8 mouse cellular contexts compared by ENCODE assay signal in the genomic region with DNA sequence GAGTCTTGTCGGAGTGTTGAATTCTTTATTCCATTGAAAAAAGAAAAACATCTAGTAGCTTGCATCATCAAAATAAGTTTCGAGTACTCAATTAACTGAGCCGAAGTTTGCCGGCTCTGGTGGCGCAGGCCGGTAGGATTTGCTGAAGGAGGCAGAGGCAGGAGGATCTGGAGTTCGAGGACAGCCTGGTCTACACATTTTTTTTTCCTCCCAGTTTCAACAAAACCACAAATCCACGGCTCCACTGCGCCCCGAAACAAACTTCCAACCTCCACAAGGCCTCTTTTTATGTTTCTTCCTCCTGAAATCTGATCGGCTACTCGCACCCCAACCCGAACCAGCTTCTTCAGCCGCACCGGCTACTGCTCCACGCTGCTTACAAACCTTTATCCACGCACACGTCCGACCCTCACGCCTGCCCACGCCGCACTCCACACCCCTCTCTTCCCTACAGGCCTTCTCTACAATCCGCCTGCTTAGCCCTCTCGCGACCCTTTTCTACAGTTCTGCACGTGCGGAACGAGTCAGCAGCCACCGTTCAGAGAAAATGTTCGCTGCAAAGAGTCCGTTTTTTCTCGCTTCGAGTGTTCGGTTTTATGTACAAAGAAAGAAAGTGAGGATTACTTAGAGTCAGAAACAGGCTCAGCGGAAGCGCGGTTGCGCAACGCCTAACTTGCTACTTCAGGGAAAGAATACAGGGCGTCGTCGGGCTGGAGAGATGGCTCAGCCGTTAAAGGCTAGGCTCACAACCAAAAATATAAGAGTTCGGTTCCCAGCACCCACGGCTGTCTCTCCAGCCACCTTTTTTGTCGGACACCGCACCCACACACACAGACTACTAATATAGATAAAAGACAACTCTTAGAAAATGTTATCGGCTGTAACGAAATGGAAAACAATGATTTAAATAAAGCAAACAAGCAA. TPM values are rescaled to one million over a fixed set of nuclear protein-coding genes. Genes with fewer than 3 reads are reported as not detected.
DNase-seq lines count a peak whose midpoint lies in the region; ATAC-seq and TF ChIP-seq lines count a peak whose summit lies in the region.

No protein-coding gene starts in this region.

- ATAC-seq in forebrain, embryonic 16.5 days = peak; percentile 49
- ATAC-seq in lung, embryonic 14.5 days (ENCODE audit: insufficient read depth) = peak; percentile 76

- peaks cover 0 to 9% of the 10 kb centered on the region in 2 experiments; a peak in 2 of 4 replicates for H3K36me3 ChIP-seq in MEL (ENCODE audit: control insufficient read depth in 1 of 2, insufficient read depth in 2 of 2, low read length in 2 of 2)
- H3K36me3 ChIP-seq in forebrain, embryonic 16.5 days (ENCODE audit: control insufficient read depth, insufficient read depth) = no peaks in the 10 kb centered on the region
- H3K36me3 ChIP-seq in lung, embryonic 14.5 days (ENCODE audit: insufficient read depth) = no peaks in the 10 kb centered on the region
- no peaks in the 10 kb centered on the region for H3K36me3 ChIP-seq in thymus, adult 2 months (ENCODE audit: control insufficient read depth, insufficient read depth, low read length)

- H3K9ac ChIP-seq in MEL (ENCODE audit: control insufficient read depth, low read depth, low read length, poor library complexity, severe bottlenecking) = peak overlapping the region; percentile 76
- peak overlapping the region; percentile 77 for H3K9ac ChIP-seq in forebrain, embryonic 16.5 days (replicated peaks; ENCODE audit: low read depth, low read length)
- peak overlapping the region; percentile 95 for H3K9ac ChIP-seq in lung, embryonic 14.5 days

- H3K27ac ChIP-seq in MEL (ENCODE audit: control insufficient read depth, low read depth, low read length) = peak overlapping the region; percentile 86
- H3K27ac ChIP-seq in forebrain, embryonic 16.5 days (ENCODE audit: low read length) = peak overlapping the region; percentile 95
- H3K27ac ChIP-seq in lung, embryonic 14.5 days (ENCODE audit: low read depth) = peak overlapping the region; percentile 99
- H3K27ac ChIP-seq in thymus, adult 2 months (ENCODE audit: control insufficient read depth, insufficient read depth, low read length) = peak overlapping the region; percentile 95

- TF ChIP-seq CTCF in MEL (IDR thresholded peaks at IDR 0.05 in 2 of 3, conservative IDR thresholded peaks at IDR 0.05 in 1 of 3; ENCODE audit: control insufficient read depth in 1 of 3, insufficient read depth in 1 of 3, low read depth in 2 of 3, low read length in 3 of 3, poor library complexity in 1 of 3, severe bottlenecking in 1 of 3) = no peak
- TF ChIP-seq CTCF in lung, embryonic 14.5 days (IDR thresholded peaks at IDR 0.05; ENCODE audit: low read depth) = no peak
- TF ChIP-seq CTCF in thymus, adult 2 months (IDR thresholded peaks at IDR 0.05; ENCODE audit: borderline replicate concordance, control insufficient read depth, extremely low read depth, insufficient read depth, low read length, poor library complexity) = 0 out of 2 replicates have a peak, but pooled peaks have one; percentile 22

- H3K4me1 ChIP-seq in MEL (ENCODE audit: control insufficient read depth in 1 of 2, insufficient read depth in 2 of 2, low read length in 2 of 2) = peaks cover 0 to 11% of the 10 kb centered on the region in 2 experiments; a peak in 2 of 4 replicates
- H3K4me1 ChIP-seq in forebrain, embryonic 16.5 days (replicated peaks; ENCODE audit: control insufficient read depth, insufficient read depth, low read length) = peaks cover 19% of the 10 kb centered on the region
- H3K4me1 ChIP-seq in lung, embryonic 14.5 days (ENCODE audit: insufficient read depth) = no peaks in the 10 kb centered on the region
- H3K4me1 ChIP-seq in thymus, adult 2 months (replicated peaks; ENCODE audit: control insufficient read depth, insufficient read depth, low read length) = peaks cover 17% of the 10 kb centered on the region

- TF ChIP-seq EP300 in MEL (IDR thresholded peaks at IDR 0.05; ENCODE audit: low read depth in 1 of 2, low read length in 2 of 2) = no peak

- TF ChIP-seq POLR2A in MEL (IDR thresholded peaks at IDR 0.05; ENCODE audit: control insufficient read depth in 1 of 2, insufficient read depth in 1 of 2, low read depth in 1 of 2, low read length in 2 of 2, poor library complexity in 1 of 2) = no peak
- 0 out of 2 replicates have a peak, but pooled peaks have one; percentile 9 for TF ChIP-seq POLR2A in thymus, adult 2 months (IDR thresholded peaks at IDR 0.05; ENCODE audit: control insufficient read depth, extremely low read depth, insufficient read depth, low read length, poor library complexity)

- intact Hi-C loops in heart, postnatal 36 days (cut with DNase I) = loop anchor here (1.0 kb wide), 3 partner anchors 35 to 107 kb away; no protein-coding TSS in a partner anchor

- H3K9me3 ChIP-seq in MEL (replicated peaks; ENCODE audit: insufficient read depth, low read length) = no peaks in the 10 kb centered on the region
- H3K9me3 ChIP-seq in forebrain, embryonic 16.5 days (ENCODE audit: control insufficient read depth, low read length) = no peaks in the 10 kb centered on the region
- H3K9me3 ChIP-seq in lung, embryonic 14.5 days (ENCODE audit: low read depth, low read length) = no peaks in the 10 kb centered on the region

- peak; percentile 91 for DNase-seq in MEL (ENCODE audit: low read depth, low spot score)
- peak; percentile 75 to 86 for DNase-seq in cerebellum, adult 18-20 months
- DNase-seq in heart, postnatal 36 days = peak; percentile 93 to 95
- DNase-seq in layer of hippocampus, adult 8-10 months (ENCODE audit: low spot score in 2 of 2) = peak; percentile 86 to 95
- peak; percentile 97 for DNase-seq in lung, embryonic 14.5 days
- DNase-seq in ovary, adult 18-20 months (ENCODE audit: low spot score) = peak; percentile 77
- peak; percentile 78 for DNase-seq in thymus, adult 2 months

- H3K4me2 ChIP-seq in forebrain, embryonic 16.5 days (ENCODE audit: low read length) = peak overlapping the region; percentile 59
- H3K4me2 ChIP-seq in lung, embryonic 14.5 days = peak overlapping the region; percentile 74

- no peaks in the 10 kb centered on the region; the same call in 1 of the 2 replicates for H3K79me2 ChIP-seq in MEL (ENCODE audit: control insufficient read depth, insufficient read depth, low read length, poor library complexity)

- under 1% methylated on average over 49 of the region's 49 CpGs for WGBS in forebrain, embryonic 16.5 days
- under 1% methylated on average over 49 of the region's 49 CpGs for WGBS in lung, embryonic 14.5 days
- under 1% methylated on average over 49 of the region's 49 CpGs for WGBS in thymus, adult 2 months

- no peaks in the 10 kb centered on the region for H3K27me3 ChIP-seq in MEL (ENCODE audit: control insufficient read depth in 1 of 2, insufficient read depth in 2 of 2, low read length in 2 of 2)
- no peaks in the 10 kb centered on the region for H3K27me3 ChIP-seq in forebrain, embryonic 16.5 days (replicated peaks; ENCODE audit: control insufficient read depth, insufficient read depth, low read length)
- no peaks in the 10 kb centered on the region for H3K27me3 ChIP-seq in lung, embryonic 14.5 days (ENCODE audit: insufficient read depth, low read length)
- H3K27me3 ChIP-seq in thymus, adult 2 months (ENCODE audit: control insufficient read depth, insufficient read depth, low read length) = no peaks in the 10 kb centered on the region

- no peak for TF ChIP-seq RAD21 in MEL (IDR thresholded peaks at IDR 0.05; ENCODE audit: low read depth, low read length)

- H3K4me3 ChIP-seq in MEL (ENCODE audit: control insufficient read depth in 1 of 2, insufficient read depth in 1 of 2, low read depth in 2 of 2, low read length in 2 of 2) = peak overlapping the region; percentile 72 to 86
- H3K4me3 ChIP-seq in forebrain, embryonic 16.5 days (replicated peaks; ENCODE audit: low read length) = peak overlapping the region; percentile 93
- peak overlapping the region; percentile 68 for H3K4me3 ChIP-seq in lung, embryonic 14.5 days (ENCODE audit: low read depth, low read length)
- peak overlapping the region; percentile 88 for H3K4me3 ChIP-seq in thymus, adult 2 months (ENCODE audit: control insufficient read depth, insufficient read depth, low read length)

RNA-seq across cellular contexts. Expression of a gene that starts 12.5 kb away (rescaled TPM):
- total RNA-seq in MEL (2012; rRNA removed) = not detected in 2 replicates
- polyA plus RNA-seq in MEL (2012; ENCODE audit: insufficient read depth in 1 of 2, insufficient read length in 2 of 2, low read depth in 1 of 2, low replicate concordance in 2 of 2, missing spikeins in 1 of 2) = not detected
- not detected in 2 replicates for polyA plus RNA-seq in forebrain, embryonic 16.5 days (2015; fragmentation: Nextera tagmentation; extraction: Ambion mirVana)
- total RNA-seq in heart, postnatal 36 days (2021) = not detected
- 1 to 10 TPM in 1 of 4 experiments, under 1 TPM in 1, not detected in 2; 0.40 to 1.3 TPM for total RNA-seq in layer of hippocampus, adult 8-10 months (2022)
- polyA plus RNA-seq in lung, embryonic 14.5 days (2014; fragmentation: Nextera tagmentation; extraction: Ambion mirVana) = not detected in 2 replicates
- 0.54 and 0.85 TPM in 2 replicates for polyA plus RNA-seq in thymus, adult 2 months (2012; rRNA removed)

RNA-seq across cellular contexts. Expression of a gene that starts 12.5 kb away (rescaled TPM):
- not detected in 2 replicates for total RNA-seq in MEL (2012; rRNA removed)
- polyA plus RNA-seq in MEL (2012; ENCODE audit: insufficient read depth in 1 of 2, insufficient read length in 2 of 2, low read depth in 1 of 2, low replicate concordance in 2 of 2, missing spikeins in 1 of 2) = not detected
- polyA plus RNA-seq in forebrain, embryonic 16.5 days (2015; fragmentation: Nextera tagmentation; extraction: Ambion mirVana) = not detected in 2 replicates
- not detected for total RNA-seq in heart, postnatal 36 days (2021)
- 1 to 10 TPM in 1 of 4 experiments, not detected in 3; 1.1 TPM for total RNA-seq in layer of hippocampus, adult 8-10 months (2022)
- not detected in 2 replicates for polyA plus RNA-seq in lung, embryonic 14.5 days (2014; fragmentation: Nextera tagmentation; extraction: Ambion mirVana)
- 0.59 TPM in 1 of 2 replicates, not detected in the other for polyA plus RNA-seq in thymus, adult 2 months (2012; rRNA removed)

RNA-seq across cellular contexts. Expression of a gene that starts 48.8 kb away (rescaled TPM):
- total RNA-seq in MEL (2012; rRNA removed) = not detected in 2 replicates
- polyA plus RNA-seq in MEL (2012; ENCODE audit: insufficient read depth in 1 of 2, insufficient read length in 2 of 2, low read depth in 1 of 2, low replicate concordance in 2 of 2, missing spikeins in 1 of 2) = not detected
- not detected in 2 replicates for polyA plus RNA-seq in forebrain, embryonic 16.5 days (2015; fragmentation: Nextera tagmentation; extraction: Ambion mirVana)
- not detected for total RNA-seq in heart, postnatal 36 days (2021)
- not detected for total RNA-seq in layer of hippocampus, adult 8-10 months (2022)
- polyA plus RNA-seq in lung, embryonic 14.5 days (2014; fragmentation: Nextera tagmentation; extraction: Ambion mirVana) = 0.14 and 0.15 TPM in 2 replicates
- 9.6 and 12.1 TPM in 2 replicates for polyA plus RNA-seq in thymus, adult 2 months (2012; rRNA removed)

RNA-seq across cellular contexts. Expression of a gene that starts 49.6 kb away (rescaled TPM):
- not detected in 2 replicates for total RNA-seq in MEL (2012; rRNA removed)
- not detected for polyA plus RNA-seq in MEL (2012; ENCODE audit: insufficient read depth in 1 of 2, insufficient read length in 2 of 2, low read depth in 1 of 2, low replicate concordance in 2 of 2, missing spikeins in 1 of 2)
- polyA plus RNA-seq in forebrain, embryonic 16.5 days (2015; fragmentation: Nextera tagmentation; extraction: Ambion mirVana) = 0.15 TPM in 1 of 2 replicates, not detected in the other
- under 1 TPM in 1 of 2 experiments, not detected in 1; 0.16 TPM for total RNA-seq in heart, postnatal 36 days (2021)
- under 1 TPM in 2 of 4 experiments, not detected in 2; 0.12 to 0.25 TPM for total RNA-seq in layer of hippocampus, adult 8-10 months (2022)
- 0.26 and 0.32 TPM in 2 replicates for polyA plus RNA-seq in lung, embryonic 14.5 days (2014; fragmentation: Nextera tagmentation; extraction: Ambion mirVana)
- polyA plus RNA-seq in thymus, adult 2 months (2012; rRNA removed) = 0.96 and 2.6 TPM in 2 replicates

RNA-seq across cellular contexts. Expression of a gene that starts 52.3 kb away (rescaled TPM):
- not detected in 2 replicates for total RNA-seq in MEL (2012; rRNA removed)
- not detected for polyA plus RNA-seq in MEL (2012; ENCODE audit: insufficient read depth in 1 of 2, insufficient read length in 2 of 2, low read depth in 1 of 2, low replicate concordance in 2 of 2, missing spikeins in 1 of 2)
- 0.31 and 0.34 TPM in 2 replicates for polyA plus RNA-seq in forebrain, embryonic 16.5 days (2015; fragmentation: Nextera tagmentation; extraction: Ambion mirVana)
- under 1 TPM in 1 of 2 experiments, not detected in 1; 0.38 TPM for total RNA-seq in heart, postnatal 36 days (2021)
- 1 to 10 TPM; 2.0 to 2.9 (median 2.1) TPM for total RNA-seq in layer of hippocampus, adult 8-10 months (2022)
- polyA plus RNA-seq in lung, embryonic 14.5 days (2014; fragmentation: Nextera tagmentation; extraction: Ambion mirVana) = 1.2 TPM in 2 replicates
- 17.8 and 18.6 TPM in 2 replicates for polyA plus RNA-seq in thymus, adult 2 months (2012; rRNA removed)

Comparison
In these comparisons a context has a peak if more than half of its experiments do, and no peak if none do; other contexts are left out.
1. Peak in every context shown above with its lines: DNase-seq, ATAC-seq, H3K4me3 ChIP-seq and H3K27ac ChIP-seq.